Mouse (Mus musculus) midbrain, embryonic 14.5 days (tissue): ENCODE measurements around the gene Adcy7. TPM values are rescaled to one million over a fixed set of nuclear protein-coding genes. Genes with fewer than 3 reads are reported as not detected.

ENCODE experiments used
- ATAC-seq: fragments of 200-750 bp; cut with Nextera tagmentation; 2 replicates; pipeline ENCODE4 v1.8.0; 2017; ENCODE audit warnings: moderate number of reproducible peaks, moderate library complexity; ENCODE audit not compliant: low FRiP score, low TSS enrichment
- DNase-seq: peaks from one replicate; pipeline ENCODE4 v3.0.0-alpha.2; 2015
- H3K27ac ChIP-seq: fragments of 300-500 bp; sonication (generic); replicated peaks from 2 replicates; pipeline ENCODE4 v1.5.1; 2014; ENCODE audit warnings: mild to moderate bottlenecking, low read depth, low read length, moderate library complexity
- H3K27me3 ChIP-seq: fragments of 300-500 bp; sonication (generic); 2 replicates; pipeline ENCODE4 v1.6.1; 2014; ENCODE audit warnings: low read length, control low read depth, mixed read lengths; ENCODE audit not compliant: control insufficient read depth, insufficient read depth
- H3K36me3 ChIP-seq: fragments of 300-500 bp; sonication (generic); 2 replicates; pipeline ENCODE4 v1.6.1; 2014; ENCODE audit warnings: low read length, control low read depth; ENCODE audit not compliant: control insufficient read depth, insufficient read depth
- H3K4me1 ChIP-seq: fragments of 300-500 bp; sonication (generic); 2 replicates; pipeline ENCODE4 v1.6.1; 2014; ENCODE audit warnings: mild to moderate bottlenecking, antibody characterized with exemption, low read length, control low read depth; ENCODE audit not compliant: control insufficient read depth, insufficient read depth
- H3K4me2 ChIP-seq: fragments of 300-500 bp; sonication (generic); 2 replicates; pipeline ENCODE4 v1.6.1; 2014; ENCODE audit warnings: mild to moderate bottlenecking, low read length, moderate library complexity
- H3K4me3 ChIP-seq: fragments of 300-500 bp; sonication (generic); replicated peaks from 2 replicates; pipeline ENCODE4 v1.5.1; 2014; ENCODE audit warnings: low read depth, low read length
- H3K9ac ChIP-seq: fragments of 300-500 bp; sonication (generic); replicated peaks from 2 replicates; pipeline ENCODE4 v1.6.1; 2014; ENCODE audit warnings: mild to moderate bottlenecking, low read length, moderate library complexity
- H3K9me3 ChIP-seq: fragments of 300-500 bp; sonication (generic); 2 replicates; pipeline ENCODE4 v1.6.1; 2016; ENCODE audit warnings: low read length, control low read depth, mixed read lengths; ENCODE audit not compliant: control insufficient read depth
- WGBS: fragments of 180-500 bp; shearing (Covaris S2); extraction: QIAGEN DNeasy Blood & Tissue Kit; methylation state at CpG from one replicate; pipeline ENCODE4 v1.1.7; 2014; 5-methylcytosine and 5-hydroxymethylcytosine counted together
- polyA plus RNA-seq: library from polyadenylated mRNA; unstranded; fragments of >200 nt; fragmentation: Nextera tagmentation; extraction: Ambion mirVana; gene quantifications from 2 replicates; pipeline ENCODE4 v1.2.1, GENCODE M21; 2014

Adcy7 gene
- polyA plus RNA-seq = 1.8 and 2.6 TPM in 2 replicates

GRCm38 (mm10) chr8:88272231-88273050 is at the start of gene Adcy7:
Gene Adcy7 (plus strand): TSS chr8:88272403.
- ATAC-seq (peak; percentile 11; the same call in 1 of the 2 replicates), DNase-seq (peak; percentile 71)
- WGBS = 3% methylated on average over 64 of the region's 64 CpGs
- H3K4me1 ChIP-seq = peaks cover 9% of the 10 kb centered on the region
- no peaks in the 10 kb centered on the region for H3K36me3 ChIP-seq
- no peaks in the 10 kb centered on the region for H3K9me3 ChIP-seq
- peak within 1 kb of the TSS; percentile 51 for H3K9ac ChIP-seq
- peak within 1 kb of the TSS; percentile 40 for H3K4me3 ChIP-seq
- H3K27ac ChIP-seq = no peak within 1 kb of the TSS
- H3K27me3 ChIP-seq = peaks cover 11% of the 10 kb centered on the region; the same call in 1 of the 2 replicates
- peak within 1 kb of the TSS; percentile 90 for H3K4me2 ChIP-seq

- H3K4me2 ChIP-seq = no peak overlapping the region
- peak overlapping the region; percentile 66 for H3K27ac ChIP-seq
- no peaks in the 10 kb centered on the region for H3K36me3 ChIP-seq
- peaks cover 22% of the 10 kb centered on the region for H3K4me1 ChIP-seq
- WGBS = 6% methylated on average over 5 of the region's 5 CpGs
- DNase-seq (peak; percentile 29), ATAC-seq (no peak)
- H3K9ac ChIP-seq = peak overlapping the region; percentile 26; the same call in 1 of the 2 replicates
- no peaks in the 10 kb centered on the region for H3K9me3 ChIP-seq
- H3K4me3 ChIP-seq = no peak overlapping the region
- no peaks in the 10 kb centered on the region for H3K27me3 ChIP-seq
Observed at GRCm38 (mm10) chr8:88225358-88225757, 46.8 kb upstream of the Adcy7 start.

- Histone ChIP-seq H3K9ac (no peak overlapping the region), H3K36me3 (no peaks in the 10 kb centered on the region), H3K27me3 (no peaks in the 10 kb centered on the region), H3K27ac (no peak overlapping the region), H3K4me1 (peaks cover 22% of the 10 kb centered on the region), H3K4me2 (no peak overlapping the region), H3K4me3 (no peak overlapping the region), H3K9me3 (no peaks in the 10 kb centered on the region)
- ATAC-seq (no peak), DNase-seq (peak; percentile 12)
- WGBS = 68% methylated on average over 6 of the region's 6 CpGs
Observed at GRCm38 (mm10) chr8:88227851-88228250, 44.4 kb upstream of the Adcy7 start.

- ATAC-seq (no peak), DNase-seq (peak; percentile 19)
- H3K9me3 ChIP-seq = no peaks in the 10 kb centered on the region
Observed at GRCm38 (mm10) chr8:88228286-88228685, 43.9 kb upstream of the Adcy7 start.

GRCm38 (mm10) chr8:88228800-88229199 is 43.4 kb upstream of the Adcy7 start:
- Histone ChIP-seq H3K27ac (no peak overlapping the region), H3K4me3 (no peak overlapping the region), H3K36me3 (no peaks in the 10 kb centered on the region), H3K9me3 (no peaks in the 10 kb centered on the region), H3K27me3 (no peaks in the 10 kb centered on the region), H3K4me1 (peaks cover 22% of the 10 kb centered on the region), H3K4me2 (no peak overlapping the region), H3K9ac (no peak overlapping the region)
- no peak for DNase-seq
- no peak for ATAC-seq
- WGBS = 100% methylated on average over 1 of the region's 1 CpGs

More at GRCm38 (mm10) chr8:88228286-88228685, 43.9 kb upstream of the Adcy7 start:
- Histone ChIP-seq H3K9ac (no peak overlapping the region), H3K36me3 (no peaks in the 10 kb centered on the region), H3K4me3 (no peak overlapping the region), H3K4me2 (no peak overlapping the region), H3K27ac (no peak overlapping the region), H3K4me1 (peaks cover 22% of the 10 kb centered on the region), H3K27me3 (no peaks in the 10 kb centered on the region)
- 66% methylated on average over 1 of the region's 1 CpGs for WGBS

- no peak for DNase-seq
- H3K9ac ChIP-seq = no peak overlapping the region
- WGBS = 55% methylated on average over 2 of the region's 2 CpGs
- no peak overlapping the region for H3K4me3 ChIP-seq
- ATAC-seq = no peak
- no peaks in the 10 kb centered on the region for H3K27me3 ChIP-seq
- H3K4me2 ChIP-seq = no peak overlapping the region
- H3K36me3 ChIP-seq = no peaks in the 10 kb centered on the region
- no peaks in the 10 kb centered on the region for H3K4me1 ChIP-seq
- no peaks in the 10 kb centered on the region for H3K9me3 ChIP-seq
- H3K27ac ChIP-seq = no peak overlapping the region
Observed at GRCm38 (mm10) chr8:88236666-88237065, 35.5 kb upstream of the Adcy7 start.

GRCm38 (mm10) chr8:88237606-88238005 is 34.6 kb upstream of the Adcy7 start:
- no peaks in the 10 kb centered on the region for H3K27me3 ChIP-seq
- no peak overlapping the region for H3K4me3 ChIP-seq
- H3K36me3 ChIP-seq = no peaks in the 10 kb centered on the region
- ATAC-seq = no peak
- H3K4me2 ChIP-seq = no peak overlapping the region
- no peak overlapping the region for H3K27ac ChIP-seq
- DNase-seq = no peak
- no peaks in the 10 kb centered on the region for H3K4me1 ChIP-seq
- WGBS = 86% methylated on average over 2 of the region's 2 CpGs
- H3K9ac ChIP-seq = no peak overlapping the region
- no peaks in the 10 kb centered on the region for H3K9me3 ChIP-seq

- WGBS = 91% methylated on average over 5 of the region's 5 CpGs
- no peak overlapping the region for H3K4me3 ChIP-seq
- no peak overlapping the region for H3K4me2 ChIP-seq
- H3K9me3 ChIP-seq = no peaks in the 10 kb centered on the region
- peaks cover 4% of the 10 kb centered on the region; the same call in 1 of the 2 replicates for H3K36me3 ChIP-seq
- H3K4me1 ChIP-seq = no peaks in the 10 kb centered on the region
- H3K27ac ChIP-seq = no peak overlapping the region
- H3K9ac ChIP-seq = no peak overlapping the region
- DNase-seq (no peak), ATAC-seq (no peak)
- H3K27me3 ChIP-seq = no peaks in the 10 kb centered on the region
Observed at GRCm38 (mm10) chr8:88239277-88239676, 32.9 kb upstream of the Adcy7 start.

GRCm38 (mm10) chr8:88241871-88242270 is 30.3 kb upstream of the Adcy7 start:
- H3K36me3 ChIP-seq = peaks cover 11% of the 10 kb centered on the region; the same call in 1 of the 2 replicates
- H3K9ac ChIP-seq = no peak overlapping the region
- H3K4me3 ChIP-seq = no peak overlapping the region
- WGBS = 82% methylated on average over 4 of the region's 4 CpGs
- H3K4me2 ChIP-seq = no peak overlapping the region
- ATAC-seq (no peak), DNase-seq (no peak)
- no peaks in the 10 kb centered on the region for H3K9me3 ChIP-seq
- no peaks in the 10 kb centered on the region for H3K4me1 ChIP-seq
- H3K27ac ChIP-seq = no peak overlapping the region
- no peaks in the 10 kb centered on the region for H3K27me3 ChIP-seq
